Mouse (Mus musculus): ENCODE measurements around the gene Brd4.

Brd4 gene

DNA sequence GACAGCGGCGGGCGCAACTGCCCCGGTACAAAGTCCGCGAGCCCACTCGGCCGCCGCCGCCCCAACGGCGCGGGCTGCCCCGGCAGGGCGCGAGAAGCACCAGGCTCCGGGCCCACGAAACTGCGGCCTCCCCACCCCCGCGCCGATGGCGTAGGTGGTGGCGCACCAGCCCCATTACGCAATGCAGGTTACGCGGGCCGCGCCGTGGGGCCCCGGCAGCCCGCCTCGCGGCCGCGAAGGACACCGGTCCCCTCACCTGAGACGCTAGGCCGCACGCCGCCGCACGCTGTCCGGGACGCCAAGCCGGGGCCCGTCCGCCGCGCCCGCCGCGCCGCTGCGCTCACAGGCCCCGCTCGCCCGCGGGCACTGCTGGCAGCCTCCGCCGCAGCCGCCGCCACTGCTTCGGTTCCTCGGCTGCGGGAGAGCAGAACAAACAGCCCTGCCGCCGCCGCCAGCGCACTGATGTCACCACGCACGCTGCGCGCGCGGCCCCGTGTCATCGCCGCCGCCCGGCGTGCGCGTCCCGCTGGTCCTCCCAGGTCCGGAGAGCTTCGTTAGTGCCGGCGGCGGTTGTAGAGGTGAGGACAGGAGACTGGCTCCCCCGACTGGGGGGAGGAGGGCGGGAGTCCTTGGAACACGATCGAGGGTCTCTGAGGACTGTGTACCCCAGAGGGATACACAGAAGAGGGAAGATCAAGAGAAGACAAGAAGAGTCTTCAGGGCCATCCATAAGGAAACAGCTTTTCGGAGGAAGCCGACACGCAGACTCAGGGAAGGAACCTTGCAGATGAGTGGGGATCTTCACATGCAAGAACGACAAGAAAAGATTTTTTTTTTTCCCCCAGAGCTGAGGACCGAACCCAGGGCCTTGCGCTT is at the start of gene Brd4:
Gene Brd4, minus strand, starts transcription at position 461 of the 876 bp plus-strand sequence.
- DNase-seq (ENCODE audit: low spot score) = peak; percentile 75

DNA sequence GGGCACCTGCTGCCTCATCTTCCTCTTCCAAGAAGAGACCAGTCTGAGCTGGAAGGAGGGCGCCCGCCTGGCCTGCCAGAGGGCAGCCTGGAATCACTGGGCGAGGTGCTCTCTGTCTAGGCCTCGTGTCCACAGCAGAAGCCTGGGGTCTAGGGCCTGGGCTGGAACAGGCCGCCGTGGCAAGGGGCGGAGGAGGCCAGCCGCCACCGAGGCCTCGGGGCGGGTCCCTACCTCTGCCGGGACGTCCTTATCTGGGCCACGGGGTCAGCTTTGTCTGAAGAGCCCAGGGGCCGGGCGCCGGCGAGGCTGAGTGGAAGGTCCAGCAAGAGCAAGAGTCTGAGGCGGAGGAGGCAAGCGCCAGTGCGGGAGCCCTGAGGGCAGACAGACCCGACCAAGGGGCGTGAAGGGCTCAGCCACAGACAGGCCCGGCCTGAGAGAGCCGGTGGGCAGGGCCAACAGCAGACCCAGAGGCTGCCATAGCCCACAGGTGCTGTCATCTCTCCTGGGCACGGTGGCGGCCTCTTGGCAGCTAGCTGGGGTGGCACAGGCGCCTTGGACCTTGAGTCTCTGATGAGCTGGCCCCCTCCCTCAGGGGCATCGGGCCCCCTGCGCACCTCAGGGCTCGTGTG is 49.3 kb upstream of the Brd4 start:
- DNase-seq (ENCODE audit: low spot score) = no peak

GRCm38 (mm10) chr17:32327501-32327900 is 43.0 kb upstream of the Brd4 start:
- no peak for DNase-seq (ENCODE audit: low spot score)

- no peak for DNase-seq (ENCODE audit: low spot score)
Observed at GRCm38 (mm10) chr17:32322809-32323208, 38.3 kb upstream of the Brd4 start.

- no peak for DNase-seq (ENCODE audit: low spot score)
Observed at GRCm38 (mm10) chr17:32321836-32322235, 37.3 kb upstream of the Brd4 start.

DNA sequence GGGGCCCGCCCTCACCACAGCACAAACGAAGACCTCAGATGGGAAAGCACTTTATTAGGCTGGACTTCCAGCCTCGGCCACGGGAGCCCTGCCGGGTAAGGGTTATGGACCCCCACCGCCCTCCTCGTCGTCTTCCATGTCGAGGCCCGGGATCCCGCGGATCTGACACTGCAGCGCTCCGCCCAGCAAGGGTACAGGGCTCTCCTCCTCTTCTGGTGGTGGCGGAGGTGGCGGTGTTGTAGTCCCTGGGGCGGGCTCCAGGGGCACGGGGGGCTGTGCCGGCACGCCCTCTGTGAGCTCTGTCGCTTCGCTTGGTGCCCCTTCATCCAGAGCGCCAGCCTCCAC is 36.8 kb upstream of the Brd4 start:
- no peak for DNase-seq (ENCODE audit: low spot score)

DNA sequence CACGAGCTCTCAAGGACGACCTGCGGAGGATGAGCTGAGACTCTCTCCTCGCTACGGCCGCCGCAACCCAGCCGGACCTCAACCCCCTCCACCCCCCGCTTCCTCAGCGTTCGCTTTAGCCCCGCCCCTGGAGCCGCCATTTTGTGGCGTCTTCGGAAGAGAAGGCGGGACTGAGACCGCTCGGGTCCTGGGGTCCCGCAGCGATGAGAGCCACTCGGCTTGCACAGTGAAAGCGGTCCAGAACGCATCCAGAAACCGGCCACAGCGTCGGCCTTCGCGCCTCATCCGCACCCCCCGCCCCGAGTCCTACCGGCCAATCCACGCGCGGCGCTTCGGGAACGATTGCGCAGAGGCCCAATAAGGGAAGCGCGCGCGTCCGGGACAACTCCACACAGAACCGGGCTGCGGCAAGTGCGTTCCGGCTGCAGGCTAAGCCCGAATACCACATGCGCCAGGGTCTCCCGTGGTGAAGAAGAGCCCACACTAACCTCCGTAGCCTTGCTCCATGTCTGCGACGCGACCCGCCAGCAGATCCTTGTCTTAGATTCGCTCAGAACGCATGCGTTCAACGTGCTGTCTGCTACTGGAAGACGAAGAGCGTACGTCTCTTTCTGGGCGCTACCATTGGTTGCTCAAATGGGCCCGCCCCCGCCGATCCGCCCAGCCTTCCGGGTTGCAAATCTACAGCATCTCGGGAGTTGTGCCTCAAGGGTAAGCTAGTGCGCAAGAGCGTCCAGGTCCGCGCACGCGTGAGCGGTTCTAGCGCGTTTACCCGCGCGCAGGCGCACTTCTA is 36.3 kb upstream of the Brd4 start, which contains the start of gene Akap8:
Gene Akap8, minus strand, starts transcription at position 642 of the 793 bp plus-strand sequence.
- DNase-seq (ENCODE audit: low spot score) = peak; percentile 97

DNA sequence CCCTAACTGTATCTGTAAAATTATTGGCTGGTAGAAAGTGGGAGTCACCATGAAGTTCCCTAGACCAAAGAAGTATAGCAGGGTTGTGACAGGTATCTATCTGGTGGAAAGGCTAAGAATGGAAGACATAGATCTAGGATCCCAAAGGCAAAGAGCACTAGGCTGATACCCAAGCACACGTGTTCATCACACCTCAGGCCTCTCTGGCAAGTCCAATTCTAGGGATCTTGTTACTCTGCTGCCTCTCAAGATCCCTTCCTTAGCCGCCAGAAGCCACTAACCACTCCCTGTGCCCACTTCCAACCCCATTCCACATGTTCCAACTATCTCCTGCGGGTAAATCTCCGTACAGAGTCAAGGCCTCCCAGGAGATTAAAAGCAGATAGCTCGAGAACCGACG is 35.4 kb upstream of the Brd4 start:
- no peak for DNase-seq (ENCODE audit: low spot score)

- no peak for DNase-seq (ENCODE audit: low spot score)
Observed at GRCm38 (mm10) chr17:32317708-32318107, 33.2 kb upstream of the Brd4 start.

- DNase-seq (ENCODE audit: low spot score) = no peak
Observed at GRCm38 (mm10) chr17:32317032-32317431, 32.5 kb upstream of the Brd4 start.

- DNase-seq (ENCODE audit: low spot score) = no peak
Observed at GRCm38 (mm10) chr17:32315560-32315959, 31.0 kb upstream of the Brd4 start.

GRCm38 (mm10) chr17:32313892-32314291 is 29.4 kb upstream of the Brd4 start:
- DNase-seq (ENCODE audit: low spot score) = no peak

- no peak for DNase-seq (ENCODE audit: low spot score)
Observed at GRCm38 (mm10) chr17:32312801-32313200, 28.3 kb upstream of the Brd4 start.

GRCm38 (mm10) chr17:32307963-32308362 is 23.4 kb upstream of the Brd4 start:
- no peak for DNase-seq (ENCODE audit: low spot score)

GRCm38 (mm10) chr17:32298125-32298524 is 13.6 kb upstream of the Brd4 start:
- no peak for DNase-seq (ENCODE audit: low spot score)

- no peak for DNase-seq (ENCODE audit: low spot score)
Observed at GRCm38 (mm10) chr17:32295901-32296300, 11.4 kb upstream of the Brd4 start.

DNA sequence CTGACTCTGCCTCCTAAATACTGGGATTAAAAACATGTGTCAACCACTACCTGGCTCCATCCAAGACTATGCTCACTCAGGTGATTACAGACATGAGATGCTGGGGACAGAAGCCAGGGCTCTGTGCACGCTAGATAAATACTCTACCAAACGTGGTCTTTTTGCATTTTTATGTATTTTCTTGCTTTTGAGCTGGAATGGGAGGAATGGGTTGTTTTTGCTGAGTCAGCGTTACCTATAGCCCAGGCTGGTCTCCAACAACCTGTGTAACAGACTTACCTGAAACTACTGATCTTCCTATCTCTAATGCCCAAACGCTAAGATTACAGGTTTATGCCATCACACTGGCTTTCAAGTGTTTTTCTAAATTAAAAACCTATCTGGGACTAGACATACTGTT is 10.6 kb upstream of the Brd4 start:
- DNase-seq (ENCODE audit: low spot score) = no peak

DNA sequence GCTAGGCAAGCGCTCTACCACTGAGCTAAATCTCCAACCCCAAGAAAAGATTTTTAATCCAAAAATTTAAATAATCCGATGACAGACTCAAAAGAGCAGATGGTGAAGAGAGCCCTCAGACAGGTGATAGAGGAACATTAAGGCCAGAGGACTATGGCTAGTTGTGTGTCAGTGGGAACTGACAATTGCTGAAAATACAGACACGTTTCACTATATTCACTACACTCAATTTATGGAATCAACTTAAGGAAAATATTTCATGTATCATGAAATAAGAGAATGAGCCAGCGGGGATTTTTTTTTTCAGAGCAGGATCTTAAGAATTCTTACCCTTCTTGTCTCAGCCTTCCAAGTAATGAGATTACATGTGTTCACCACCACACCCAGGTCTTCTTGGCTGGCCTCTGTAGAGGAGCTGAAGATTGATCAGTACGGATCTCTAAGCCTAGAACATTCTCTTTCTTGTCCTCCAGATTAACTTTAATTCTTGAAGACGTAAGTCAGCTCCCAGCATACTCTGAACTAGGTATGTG is 682 bp upstream of the Brd4 start:
- no peak for DNase-seq (ENCODE audit: low spot score)

- DNase-seq (ENCODE audit: low spot score) = no peak
Observed at GRCm38 (mm10) chr17:32283771-32284221, 726 bp downstream of the Brd4 start.

GRCm38 (mm10) chr17:32283341-32283740 is 1.2 kb downstream of the Brd4 start:
- DNase-seq (ENCODE audit: low spot score) = no peak

DNA sequence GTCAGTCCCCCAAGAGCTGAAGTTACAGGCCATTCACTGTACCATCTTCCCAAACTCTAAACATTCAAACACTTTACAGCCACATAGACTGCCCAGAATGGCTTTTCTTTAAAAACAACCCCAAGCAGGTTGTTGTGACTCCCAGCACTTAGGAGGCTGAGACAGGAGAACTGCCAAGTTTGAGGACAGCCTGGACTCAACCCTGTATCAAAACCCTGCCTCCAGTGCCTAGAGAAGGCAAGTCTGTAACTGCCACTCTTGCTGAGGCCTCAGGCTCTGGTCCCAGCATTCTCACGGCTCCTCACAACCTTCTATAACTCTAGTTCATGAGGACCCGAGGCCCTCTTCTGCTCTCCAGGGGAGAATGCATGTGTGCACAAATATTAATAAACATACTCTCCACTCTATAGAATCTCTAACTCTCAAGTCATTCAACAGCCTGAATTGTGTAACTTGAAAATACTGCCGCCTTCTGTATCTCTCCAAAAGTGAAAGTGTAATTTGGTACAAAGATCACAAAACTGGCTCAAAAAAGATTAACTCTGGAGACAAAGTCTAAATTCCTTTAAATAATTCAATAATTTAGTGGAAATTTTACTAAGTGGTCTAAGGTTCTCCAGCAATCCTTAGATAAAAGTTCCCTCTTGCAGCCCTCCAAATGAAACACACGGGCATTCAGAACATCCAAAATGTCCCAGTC is 2.8 kb downstream of the Brd4 start:
- no peak for DNase-seq (ENCODE audit: low spot score)

DNA sequence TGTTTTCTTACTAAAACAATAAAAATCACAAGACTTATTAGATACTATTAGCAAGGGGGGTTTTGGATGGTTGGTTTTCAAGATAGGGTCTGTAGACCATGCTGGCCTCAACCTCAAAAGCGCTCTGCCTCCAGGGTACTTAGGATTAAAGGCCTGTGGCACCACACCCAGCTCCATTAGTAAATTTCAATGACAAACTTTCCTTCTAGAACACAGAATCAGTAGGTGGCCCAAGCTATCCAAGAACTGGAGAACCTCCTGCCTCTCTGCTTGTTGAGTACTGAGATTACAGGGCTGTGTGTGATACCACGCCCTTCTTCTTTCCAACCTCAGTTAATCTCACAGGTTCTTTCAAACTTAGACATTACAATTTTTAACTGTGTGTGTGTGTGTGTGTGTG is 3.4 kb downstream of the Brd4 start:
- DNase-seq (ENCODE audit: low spot score) = no peak
